Mouse (Mus musculus) ovary, postnatal 36 days (tissue): ENCODE results near the gene Nckap1.
"Not testable (repeated sequence)": the region's sequence is repeated elsewhere in the genome, so short reads cannot be mapped to it uniquely, and the experiment has no call there.

Source experiments
- DNase-seq: peaks from one replicate; pipeline ENCODE4 v3.0.0; 2022; ENCODE audit warnings: low spot score, mixed read lengths

Gene Nckap1

DNA sequence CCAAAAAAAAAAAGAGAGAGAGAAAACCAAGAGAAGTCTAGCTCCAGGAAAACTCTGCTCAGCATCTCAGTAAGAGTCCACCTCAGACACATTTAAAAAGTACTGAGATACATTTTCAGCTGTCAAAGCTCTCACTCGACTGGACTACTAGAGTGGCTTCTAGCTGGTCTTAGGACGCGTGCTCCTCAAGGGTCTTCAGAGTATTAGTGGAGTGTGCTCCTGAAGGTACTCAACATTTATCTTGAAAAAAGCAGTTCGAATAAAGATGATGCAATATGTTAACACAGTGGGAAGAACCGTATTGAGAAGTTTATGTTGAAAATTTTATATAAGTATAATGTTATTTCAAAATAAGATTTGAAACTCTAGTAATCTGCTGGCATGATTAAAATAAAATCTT is 20.4 kb downstream of the Nckap1 start:
- DNase-seq = no peak

- DNase-seq = no peak
Measured at GRCm38 (mm10) chr2:80559655-80560054, 21.5 kb downstream of the Nckap1 start.

DNA sequence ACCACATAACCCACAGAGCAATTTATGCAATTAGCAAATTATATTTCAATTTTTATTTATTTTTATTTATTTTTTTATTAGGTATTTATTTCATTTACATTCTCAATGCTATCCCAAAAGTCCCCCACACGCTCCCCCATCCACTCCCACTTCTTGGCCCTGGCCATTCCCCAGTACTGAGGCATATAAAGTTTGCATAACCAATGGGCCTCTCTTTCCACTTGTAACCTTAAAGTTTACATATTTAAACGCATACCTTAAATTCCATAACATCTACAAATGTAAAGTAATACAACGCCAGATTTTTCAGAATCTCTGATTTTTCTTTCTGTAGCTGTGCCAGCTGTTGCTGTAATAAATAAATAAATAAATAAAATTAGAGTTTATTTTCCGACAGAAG is 26.7 kb downstream of the Nckap1 start:
- no peak for DNase-seq

- no peak for DNase-seq
Measured at GRCm38 (mm10) chr2:80549704-80550103, 31.5 kb downstream of the Nckap1 start.

DNA sequence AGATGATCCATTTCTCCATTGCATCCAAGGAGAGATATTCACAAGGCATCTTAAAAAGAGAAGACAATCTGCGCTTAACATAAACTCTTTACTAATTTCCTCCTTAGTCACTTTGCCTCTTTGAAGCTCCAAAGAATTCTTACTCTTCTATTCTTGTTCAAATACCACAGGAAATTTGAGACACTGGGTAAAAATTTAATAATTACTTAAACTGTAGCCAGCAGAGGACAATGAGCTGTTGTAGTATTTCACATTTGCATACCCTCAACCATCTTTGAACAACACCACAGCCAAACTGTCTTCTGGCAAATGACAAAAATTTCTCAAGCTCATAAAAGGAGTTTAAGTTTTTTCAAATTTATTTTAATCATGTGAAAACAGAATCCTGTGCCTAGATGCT is 33.3 kb downstream of the Nckap1 start:
- no peak for DNase-seq

DNA sequence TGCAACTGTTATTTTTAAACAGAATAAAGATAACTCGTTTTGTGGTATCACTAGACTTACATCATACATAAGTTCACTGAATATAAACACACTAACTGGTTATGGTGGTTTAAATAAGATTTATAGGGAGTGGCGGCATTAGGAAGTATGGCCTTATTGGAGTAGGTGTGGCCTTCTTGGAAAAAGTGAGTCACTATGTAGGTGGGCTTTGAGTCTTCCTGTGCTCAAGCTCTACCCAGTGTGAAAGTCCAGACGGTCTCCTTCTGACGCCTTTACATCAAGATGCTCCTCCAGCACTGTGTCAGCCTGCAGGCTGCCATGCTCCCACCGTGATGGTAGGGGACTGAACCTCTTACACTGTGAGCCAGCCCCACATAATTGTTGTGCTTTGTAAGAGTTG is 38.4 kb downstream of the Nckap1 start:
- DNase-seq = no peak

DNA sequence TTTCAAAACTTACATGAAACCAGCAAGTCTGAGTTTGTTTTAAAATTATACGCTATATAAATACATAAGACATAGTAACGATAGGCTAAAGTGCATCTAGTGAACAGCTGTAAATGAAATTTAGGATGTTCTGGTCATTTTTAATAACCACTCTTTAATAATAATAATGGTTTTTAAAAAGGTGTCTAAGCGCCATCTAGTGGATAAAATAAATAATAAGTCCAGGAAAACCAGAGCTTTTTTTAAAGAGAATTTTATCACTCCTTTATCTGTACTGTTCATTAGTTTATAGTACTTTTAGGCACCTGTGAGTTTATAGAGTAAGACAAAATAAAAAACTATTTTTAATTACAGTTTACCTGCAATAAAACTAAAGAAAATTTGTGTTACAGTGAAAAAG is 44.0 kb downstream of the Nckap1 start:
- DNase-seq = no peak

DNA sequence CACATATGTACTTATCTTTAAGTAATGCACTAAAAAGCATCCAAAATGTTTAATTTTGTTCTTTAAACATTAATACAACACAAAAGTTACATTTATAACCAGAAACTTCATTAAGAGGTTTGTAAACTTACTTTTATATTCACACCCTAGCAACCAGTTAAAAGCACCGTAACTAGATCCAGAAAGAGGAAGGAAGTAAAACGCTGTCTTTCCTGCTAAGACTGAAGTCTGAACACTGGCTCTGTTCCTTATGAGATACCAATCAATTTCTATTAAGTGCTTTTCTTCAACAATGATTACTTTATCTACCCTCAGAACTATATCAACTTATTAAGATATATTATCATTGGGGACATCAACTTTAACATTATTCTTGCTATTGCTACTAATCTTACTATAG is 44.6 kb downstream of the Nckap1 start:
- DNase-seq = no peak

DNA sequence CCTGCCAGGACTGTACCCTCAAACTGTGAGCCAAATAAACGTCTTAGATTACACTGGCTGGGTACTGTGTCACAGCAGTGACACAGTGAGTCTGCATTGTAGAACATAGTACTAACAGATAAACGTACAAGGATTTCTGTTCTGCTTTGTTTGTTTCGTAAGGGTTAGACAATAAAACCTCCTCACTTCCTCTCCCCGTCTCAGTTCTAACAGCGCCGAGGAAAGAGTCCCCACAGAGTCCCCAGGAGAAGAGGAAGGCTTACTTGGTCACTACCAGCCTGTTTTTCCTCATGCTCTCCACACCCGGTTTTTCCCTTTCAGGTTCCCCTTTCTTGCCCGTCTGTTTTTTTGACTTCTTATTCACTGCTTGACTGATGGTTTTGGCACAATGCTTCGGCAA is 56.9 kb downstream of the Nckap1 start:
- DNase-seq = no peak

DNA sequence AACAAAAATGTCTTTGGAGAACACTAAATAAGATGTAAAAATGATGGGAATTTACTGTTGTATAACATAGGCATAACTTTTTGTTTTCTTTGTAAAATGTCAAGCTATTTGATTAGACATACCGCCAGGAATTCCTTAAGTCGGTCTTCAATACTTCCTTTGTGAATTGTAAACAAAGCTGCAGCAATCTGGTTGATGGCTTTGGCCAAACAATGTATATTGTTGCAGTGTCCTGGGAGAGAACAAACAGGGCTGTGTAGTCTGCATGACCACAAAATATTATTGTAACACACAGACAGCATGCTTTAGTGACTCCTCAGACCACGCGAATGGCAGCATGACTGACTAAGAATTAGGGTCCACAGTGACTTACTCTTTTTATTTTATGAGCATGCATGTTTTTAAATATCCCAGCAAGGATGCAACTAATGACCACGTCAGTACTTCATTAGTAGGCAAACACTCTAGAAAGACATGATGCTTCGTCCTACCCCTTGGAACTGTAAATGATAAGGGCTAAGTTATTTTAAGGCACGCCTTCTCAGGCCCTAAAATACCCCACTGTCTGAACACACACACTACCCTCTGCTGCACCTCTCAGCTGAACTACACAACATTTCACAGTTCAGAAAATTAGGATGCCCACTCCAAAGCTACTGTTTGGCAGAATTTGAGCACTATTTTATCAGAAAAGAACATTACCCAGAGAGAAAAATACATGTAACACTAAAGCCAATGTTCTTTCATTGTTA is 75.0 kb downstream of the Nckap1 start:
- no peak for DNase-seq

DNA sequence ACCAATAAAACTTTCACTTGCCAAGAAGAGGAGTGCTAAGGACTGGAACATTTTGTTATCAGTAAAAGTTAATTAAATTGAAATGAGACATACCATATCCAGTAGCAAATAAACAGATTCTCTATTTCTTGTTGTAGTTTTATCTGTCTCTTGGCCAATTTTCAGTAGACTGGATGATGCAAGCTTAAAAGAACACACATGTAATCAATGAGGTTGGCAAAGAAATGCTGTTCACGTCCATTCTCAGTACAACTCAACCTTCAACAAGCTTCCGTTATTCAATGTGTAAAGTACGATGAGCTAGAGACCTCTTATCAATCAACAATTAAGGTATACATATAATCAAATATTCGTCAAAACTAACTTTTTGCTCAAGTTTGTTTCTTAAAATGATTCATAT is 79.0 kb downstream of the Nckap1 start:
- DNase-seq = no peak

GRCm38 (mm10) chr2:80495304-80495703 is 85.9 kb downstream of the Nckap1 start:
- DNase-seq = not testable (repeated sequence)

GRCm38 (mm10) chr2:80486851-80487250 is 94.3 kb downstream of the Nckap1 start:
- DNase-seq = peak; percentile 16

DNA sequence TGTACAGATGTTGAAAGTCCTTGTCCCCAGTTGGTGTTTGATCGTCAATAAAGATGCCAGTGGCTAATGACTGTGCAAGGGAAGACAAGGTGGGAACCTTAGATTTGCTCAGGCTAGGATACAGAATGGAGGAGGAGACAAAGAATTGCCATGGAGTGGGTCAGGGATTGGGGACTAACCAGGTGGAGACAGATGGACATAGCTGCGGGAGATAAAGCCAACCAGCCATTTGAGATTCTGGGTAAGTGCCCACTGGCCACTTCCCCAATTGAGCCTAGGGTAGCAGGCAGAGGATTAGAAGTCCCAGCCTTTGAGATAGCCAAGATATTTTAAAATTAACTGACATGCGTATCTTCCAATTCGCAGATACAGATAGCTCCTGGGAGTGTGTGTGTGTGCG is 96.2 kb downstream of the Nckap1 start:
- DNase-seq = no peak

DNA sequence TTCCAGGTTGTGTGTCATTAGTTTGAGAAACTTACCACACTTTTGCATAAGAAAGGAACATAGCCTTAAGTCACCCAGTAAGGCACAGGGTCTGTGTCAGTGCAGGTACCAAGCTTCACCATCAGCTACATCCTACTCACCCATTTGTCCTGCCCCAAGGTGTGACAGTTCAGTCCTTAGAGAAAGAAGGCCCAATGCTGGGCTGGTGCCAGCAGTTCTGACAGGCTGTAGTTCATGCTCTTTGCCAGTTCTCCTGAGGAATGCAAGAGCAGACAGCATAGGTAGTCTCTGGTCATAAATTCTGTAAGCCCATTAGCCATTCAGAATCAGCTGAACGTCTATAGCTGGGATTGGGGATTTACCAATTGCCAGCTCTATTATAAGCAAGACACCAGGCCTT is 105.3 kb downstream of the Nckap1 start:
- no peak for DNase-seq

- DNase-seq = no peak
Measured at GRCm38 (mm10) chr2:80474247-80474796, 106.9 kb downstream of the Nckap1 start.

GRCm38 (mm10) chr2:80465991-80466821 is 115.0 kb downstream of the Nckap1 start:
- DNase-seq = no peak

DNA sequence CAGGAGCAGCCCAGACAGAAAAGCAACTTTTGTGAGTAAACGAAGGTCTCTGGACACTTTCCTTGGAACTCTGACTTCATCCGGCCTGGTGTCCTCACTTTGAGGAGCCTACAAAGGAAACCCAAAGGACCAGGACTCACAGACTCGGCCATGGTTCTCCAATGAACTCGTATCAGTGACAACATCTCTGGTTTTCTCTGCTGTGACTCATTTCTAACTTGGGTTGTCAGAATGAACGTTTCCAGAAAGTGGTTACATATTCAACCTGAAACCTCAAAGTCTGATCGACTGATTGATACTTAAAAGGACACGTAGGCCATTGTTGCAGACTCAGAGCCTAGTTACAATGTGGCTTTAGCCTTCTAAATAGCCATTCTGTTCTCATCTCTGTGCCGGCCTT is 119.4 kb downstream of the Nckap1 start:
- DNase-seq = no peak
